Mouse (Mus musculus) MN1 (cell line): ENCODE results near the gene Lrrc8b.

Experiments used
- DNase-seq: peaks from one replicate; pipeline ENCODE4 v3.0.0-alpha.2; 2016; ENCODE audit warnings: low spot score

Gene Lrrc8b

GRCm38 (mm10) chr5:105483632-105484031 is 68.1 kb downstream of the Lrrc8b start:
- no peak for DNase-seq

DNA sequence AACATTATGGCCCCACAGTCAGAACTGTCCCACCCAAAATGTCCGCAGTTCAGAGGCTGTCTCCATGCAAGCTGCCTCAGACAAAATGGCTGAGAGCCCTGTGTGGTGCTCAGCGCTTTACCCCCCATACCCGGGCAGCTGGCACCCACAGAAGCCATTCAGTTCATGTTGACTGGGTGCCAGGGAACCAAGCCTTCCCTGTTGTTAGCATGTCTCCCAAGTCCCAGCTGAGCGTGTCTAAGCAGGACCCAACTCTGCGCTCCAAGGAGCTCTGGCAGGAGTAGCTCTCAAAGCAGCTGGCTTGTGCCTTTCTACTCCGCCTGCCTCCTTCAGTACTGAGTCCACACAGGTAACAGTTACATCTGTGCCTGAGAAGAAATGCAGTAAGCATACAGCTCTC is 68.7 kb downstream of the Lrrc8b start:
- no peak for DNase-seq

DNA sequence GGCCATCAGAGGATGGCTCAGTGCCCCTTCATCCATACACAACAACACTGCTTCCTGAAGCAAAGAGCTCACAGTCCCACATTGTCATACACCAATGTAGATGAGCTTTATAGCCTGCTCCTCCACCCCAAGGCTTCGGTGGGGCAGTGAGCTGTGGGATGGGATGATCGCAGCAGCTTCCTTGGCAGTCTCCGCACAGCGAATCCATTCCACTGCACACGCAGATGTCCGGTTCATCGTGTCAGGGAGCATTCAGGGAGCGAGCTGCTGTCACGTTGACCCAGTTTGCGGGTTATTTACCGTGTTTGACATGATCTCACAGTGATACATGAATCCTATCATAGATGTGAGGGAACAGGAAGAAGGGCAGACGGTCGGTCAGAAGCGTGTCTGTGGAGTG is 69.3 kb downstream of the Lrrc8b start:
- DNase-seq = no peak

GRCm38 (mm10) chr5:105490211-105490610 is 74.6 kb downstream of the Lrrc8b start:
- no peak for DNase-seq

GRCm38 (mm10) chr5:105491389-105491788 is 75.8 kb downstream of the Lrrc8b start:
- peak; percentile 15 for DNase-seq

GRCm38 (mm10) chr5:105492367-105493246 is 77.0 kb downstream of the Lrrc8b start:
- peak; percentile 50 for DNase-seq

GRCm38 (mm10) chr5:105493377-105493776 is 77.8 kb downstream of the Lrrc8b start:
- DNase-seq = no peak

DNA sequence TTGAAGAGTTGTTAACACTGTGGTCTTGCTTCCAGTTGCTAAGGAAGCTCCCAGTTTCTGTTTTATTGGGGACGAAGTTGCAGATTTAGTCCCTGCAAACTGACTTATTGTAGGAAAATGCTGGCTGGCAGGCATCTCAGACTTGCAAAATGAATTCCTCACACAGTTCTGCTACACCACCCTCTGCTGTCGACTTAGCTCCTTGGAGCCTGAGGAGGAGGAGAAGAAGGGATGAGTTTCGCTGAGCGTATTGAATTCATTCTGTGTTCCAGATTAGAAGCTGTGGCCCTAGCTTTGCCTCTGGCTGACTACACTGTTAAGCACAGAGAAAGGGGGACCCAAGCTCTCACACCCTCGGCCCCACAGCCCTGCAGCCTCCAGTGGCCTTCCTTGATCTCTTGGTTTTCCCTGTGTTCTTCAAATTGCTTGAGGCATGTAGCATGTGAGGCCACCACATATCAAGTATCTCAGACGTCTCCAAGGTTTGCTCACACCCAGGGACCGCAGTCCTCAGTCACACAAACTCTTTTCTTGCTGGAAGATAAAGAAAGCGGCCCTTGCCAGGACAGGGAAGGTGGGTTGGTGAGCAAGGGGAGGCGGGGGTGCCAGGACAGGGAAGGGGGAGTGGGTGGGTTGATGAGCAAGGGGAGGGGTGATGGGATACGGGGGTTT is 78.8 kb downstream of the Lrrc8b start:
- no peak for DNase-seq

GRCm38 (mm10) chr5:105494918-105495901 is 79.6 kb downstream of the Lrrc8b start:
- DNase-seq = peak; percentile 51

- DNase-seq = no peak
Observed at GRCm38 (mm10) chr5:105496133-105496532, 80.6 kb downstream of the Lrrc8b start.

DNA sequence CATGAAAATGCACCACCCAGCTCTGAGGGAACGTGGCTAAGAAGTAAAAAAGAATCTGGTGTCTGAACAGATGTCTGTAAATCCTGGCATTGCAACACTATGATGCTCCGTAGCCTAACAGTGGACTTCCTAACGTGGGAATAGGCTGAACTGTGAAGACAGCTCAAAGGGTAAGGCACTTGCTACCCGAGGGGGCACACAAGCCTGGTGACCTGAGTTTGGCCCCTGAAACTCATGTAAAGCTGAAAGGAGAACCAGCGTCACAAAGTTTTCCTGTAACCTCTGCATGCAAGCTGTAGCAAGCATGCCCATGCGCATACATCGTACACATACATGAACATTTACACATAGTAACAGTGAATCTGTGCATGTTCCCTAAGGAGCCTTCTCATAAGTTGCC is 81.0 kb downstream of the Lrrc8b start:
- no peak for DNase-seq

DNA sequence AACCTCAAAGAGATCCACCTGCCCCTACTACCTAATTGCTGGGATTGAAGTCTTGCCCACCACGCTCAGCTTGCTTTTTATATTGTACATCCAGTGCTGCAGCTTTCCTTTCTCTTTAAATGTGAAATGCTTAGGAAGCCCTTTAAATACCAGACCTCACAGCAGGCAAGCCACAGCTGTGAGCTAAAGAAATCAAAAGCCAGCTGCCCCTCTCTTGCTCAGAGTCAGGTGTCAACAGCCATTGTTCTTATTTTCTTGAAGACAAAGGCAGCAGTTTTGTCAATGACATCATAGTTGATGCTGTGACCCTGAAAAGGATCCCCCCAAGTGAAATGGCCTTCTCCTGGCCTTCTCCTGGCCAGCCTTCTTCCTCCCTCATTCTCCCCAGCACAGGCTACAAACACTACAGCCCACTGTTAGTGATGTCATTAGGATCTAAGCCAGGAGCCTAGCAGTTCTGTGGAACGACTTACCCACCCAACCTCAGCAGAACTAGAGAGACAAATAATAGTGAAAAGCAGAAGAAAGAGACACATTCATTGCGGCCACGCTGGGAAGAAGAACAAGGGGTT is 82.9 kb downstream of the Lrrc8b start:
- DNase-seq = peak; percentile 13

- peak; percentile 34 for DNase-seq
Observed at GRCm38 (mm10) chr5:105499396-105499795, 83.8 kb downstream of the Lrrc8b start.

DNA sequence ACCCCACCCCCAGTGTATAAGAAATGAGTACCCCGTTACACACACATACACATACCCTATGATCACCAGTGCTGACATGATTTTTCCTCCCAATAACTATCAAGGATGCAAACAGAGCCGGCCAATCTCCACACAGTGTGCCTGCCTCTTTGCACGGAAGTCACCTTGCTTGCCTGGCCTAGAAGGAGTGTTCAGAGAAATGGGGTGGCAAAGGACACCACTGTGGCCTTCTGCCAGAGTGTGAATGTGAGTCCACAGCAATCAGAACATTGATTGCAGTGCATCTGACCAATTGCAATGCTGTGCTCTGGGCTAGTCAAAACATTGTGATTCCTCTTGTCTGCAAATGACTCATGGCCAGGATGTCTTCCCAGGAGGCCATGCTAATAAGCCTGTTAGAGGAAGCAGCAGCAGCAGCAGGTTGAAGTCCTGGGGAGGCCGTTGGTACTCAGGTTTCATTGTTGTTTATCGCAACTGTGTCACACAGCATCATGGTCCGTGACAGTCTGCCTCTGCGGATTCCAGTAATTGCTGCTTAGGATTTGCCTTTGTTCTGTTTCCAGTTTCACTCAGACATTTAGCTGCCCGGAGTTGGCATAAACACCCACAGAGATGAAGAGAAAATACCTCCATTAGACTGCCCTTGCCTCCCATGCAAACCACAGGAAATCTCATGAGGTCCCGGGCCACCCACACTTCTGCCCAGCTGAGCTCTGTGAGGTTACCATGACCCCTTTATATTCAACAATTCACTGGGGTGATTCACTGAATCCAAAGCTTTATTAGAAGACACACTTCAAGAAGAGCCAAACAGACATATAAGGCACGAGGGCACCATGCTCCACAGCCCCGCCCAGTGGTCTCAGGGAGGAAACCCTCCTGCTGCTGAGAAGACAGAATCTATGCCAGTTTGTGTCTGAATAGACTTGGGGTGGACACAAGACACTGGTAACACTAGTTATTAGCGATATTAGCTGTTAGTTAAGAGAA is 84.9 kb downstream of the Lrrc8b start:
- peak; percentile 61 for DNase-seq

GRCm38 (mm10) chr5:105501136-105501535 is 85.6 kb downstream of the Lrrc8b start:
- no peak for DNase-seq

DNA sequence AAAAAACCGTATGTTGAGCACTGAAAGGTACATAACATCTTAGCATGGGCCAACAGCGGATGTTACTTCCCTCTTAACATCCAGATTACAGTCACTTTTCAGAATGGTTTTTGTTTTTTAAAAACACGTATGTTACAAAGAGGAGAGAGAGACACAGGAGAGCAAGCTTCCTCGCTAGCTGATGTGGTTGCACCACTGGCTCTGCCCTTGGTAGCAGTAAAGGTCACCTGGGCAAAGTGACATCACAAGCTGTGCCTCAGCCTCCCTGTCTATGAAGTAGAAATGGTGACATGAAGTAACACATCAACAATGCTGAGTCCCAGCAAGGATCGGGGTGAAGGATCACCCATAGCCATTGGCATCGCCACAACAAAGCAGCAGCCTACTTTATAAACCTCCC is 93.2 kb downstream of the Lrrc8b start:
- no peak for DNase-seq

GRCm38 (mm10) chr5:105512297-105512696 is 96.7 kb downstream of the Lrrc8b start:
- DNase-seq = no peak

DNA sequence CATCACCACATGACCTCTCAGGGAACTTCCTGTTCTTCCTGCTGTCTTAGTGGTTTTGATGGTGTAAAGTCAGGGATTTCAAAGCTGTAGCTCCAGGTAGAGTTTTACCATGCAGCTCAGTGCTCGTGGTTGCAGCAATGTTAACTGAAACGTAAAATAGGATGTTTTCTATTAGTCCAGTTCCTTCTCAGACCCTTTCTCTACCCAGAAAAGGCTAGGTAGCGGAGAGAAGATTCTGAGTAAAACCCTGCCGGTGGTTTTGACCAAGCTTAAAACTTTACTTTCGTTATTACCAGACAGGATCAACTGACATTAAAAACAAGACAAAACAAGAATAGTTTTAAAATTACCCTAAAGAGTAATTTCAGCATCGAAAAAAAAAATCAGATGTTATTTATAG is 100.0 kb downstream of the Lrrc8b start:
- DNase-seq = no peak

DNA sequence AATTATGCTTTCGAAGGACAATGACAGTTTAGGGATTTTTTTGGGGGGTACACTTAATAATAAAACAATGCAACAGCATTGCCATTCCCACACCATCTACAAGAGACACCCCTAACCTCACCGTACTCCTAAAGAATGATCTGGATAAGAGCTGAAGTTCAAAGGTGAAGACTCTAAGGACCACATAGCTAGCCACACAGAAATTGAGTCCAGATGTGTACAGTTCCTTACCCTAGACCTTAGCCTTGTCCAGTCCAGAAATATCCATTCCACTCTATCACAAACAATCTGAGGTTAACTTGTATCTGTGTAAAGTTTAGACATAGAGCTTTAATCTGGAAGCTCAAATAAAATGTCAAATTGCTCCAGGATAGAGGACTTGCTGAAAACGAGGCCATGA is 100.7 kb downstream of the Lrrc8b start:
- no peak for DNase-seq

DNA sequence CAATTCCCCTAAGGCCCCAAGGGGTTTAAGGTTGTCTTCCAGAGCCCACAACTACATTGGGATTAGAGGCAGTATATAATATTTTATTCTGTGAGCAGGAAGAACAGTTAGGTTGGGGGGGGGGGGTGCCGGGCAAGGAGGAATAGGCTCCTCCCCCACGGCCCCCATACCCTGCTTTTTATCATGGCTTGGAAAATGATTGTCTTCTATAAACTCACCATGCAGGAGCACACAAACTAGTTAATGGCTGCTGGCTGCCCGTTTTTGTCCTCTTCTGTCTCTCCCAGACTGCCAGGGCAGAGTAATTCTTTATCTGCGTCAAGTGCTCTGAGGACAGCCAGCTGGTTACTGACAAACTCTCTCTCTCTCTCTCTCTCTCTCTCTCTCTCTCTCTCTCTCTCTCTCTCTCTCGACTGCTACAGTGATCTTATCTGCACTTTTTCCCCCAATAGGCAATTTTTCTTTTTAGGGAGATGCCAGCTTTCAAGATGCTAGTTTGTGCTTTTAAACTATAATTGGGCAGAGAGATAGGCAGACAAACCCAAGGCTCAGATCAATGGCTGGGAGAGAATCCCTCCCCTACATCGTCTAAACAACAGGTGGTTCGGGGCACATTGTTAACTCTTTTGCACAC is 102.5 kb downstream of the Lrrc8b start:
- peak; percentile 41 for DNase-seq
